Mouse (Mus musculus) left cerebral cortex, postnatal 25 days (tissue): Measurements from ENCODE around the gene Astn2. TPM values are rescaled to one million over a fixed set of nuclear protein-coding genes. Genes with fewer than 3 reads are reported as not detected.

Experiments used
- DNase-seq, 2 experiments: peaks; one replicate each; pipeline ENCODE4 v3.0.0; 2022; ENCODE audit warnings: low spot score in 2 of 2, mixed read lengths in 1 of 2
- intact Hi-C: fragments of 180-260 bp; cut with DNase I; formaldehyde crosslinking; loops from one replicate; pipeline ENCODE4 v1.15.1; 2025
- total RNA-seq, 2 experiments: library from RNA; stranded (reverse); gene quantifications; 2 replicates each; pipeline ENCODE4 v1.2.3; 2021

Gene Astn2
- total RNA-seq, 2 experiments from 2014 or later, result 40.9 to 42.9 TPM

DNA sequence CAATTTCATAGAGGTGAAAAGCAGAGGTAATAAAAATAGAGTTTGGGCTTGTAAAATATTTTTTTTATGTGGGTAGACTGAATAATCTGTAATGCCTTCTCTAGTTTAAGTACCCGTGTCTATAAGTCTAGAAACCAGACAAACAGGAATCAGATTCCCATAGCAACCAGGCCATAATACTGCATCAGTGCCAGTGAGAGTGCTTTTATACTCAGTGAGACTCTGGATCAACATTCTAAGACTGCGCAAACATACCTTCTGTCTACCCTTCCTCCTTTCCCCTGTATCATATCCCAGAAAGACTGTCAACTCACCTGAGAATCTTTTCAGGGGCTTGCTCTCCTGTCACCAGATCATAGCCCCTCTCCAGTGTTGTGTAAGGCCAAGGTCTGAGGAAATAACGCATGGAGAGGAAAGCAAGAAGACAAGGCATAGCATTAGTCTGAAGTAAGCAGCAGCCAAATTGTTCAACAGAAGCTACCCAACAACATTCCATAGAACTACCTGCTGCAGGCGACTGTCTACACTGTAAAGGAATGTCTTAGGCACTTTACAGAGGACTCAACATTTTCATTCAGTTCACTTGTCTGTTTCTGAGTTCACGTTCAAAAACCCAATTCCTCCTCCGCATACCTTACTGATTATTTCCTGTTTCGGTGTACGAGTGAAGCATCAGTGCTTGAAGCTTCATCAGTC, 492.0 kb downstream of the Astn2 start:
- intact Hi-C loops, result no loop called here
- no peak for DNase-seq

DNA sequence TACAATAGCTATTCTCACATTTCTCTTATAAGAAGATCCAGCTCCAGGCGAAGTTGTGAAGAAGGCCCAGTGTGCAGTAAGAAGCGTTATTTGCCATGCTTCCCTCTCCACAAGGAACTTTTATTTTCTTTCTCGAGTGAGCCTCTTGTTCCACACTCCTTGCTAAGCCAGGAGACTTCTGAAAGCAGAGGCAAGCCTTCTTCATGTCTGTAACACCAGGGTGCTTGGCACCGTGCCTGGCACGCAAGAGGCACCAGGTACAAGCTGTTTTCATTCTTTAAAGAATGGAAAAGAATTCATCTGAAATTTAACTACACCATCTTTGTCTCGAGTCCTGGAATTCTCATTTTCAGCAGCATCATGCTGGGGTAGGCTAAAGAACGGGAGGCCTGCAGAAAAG, 496.8 kb downstream of the Astn2 start:
- intact Hi-C loops, result no loop called here
- no peak for DNase-seq

DNA sequence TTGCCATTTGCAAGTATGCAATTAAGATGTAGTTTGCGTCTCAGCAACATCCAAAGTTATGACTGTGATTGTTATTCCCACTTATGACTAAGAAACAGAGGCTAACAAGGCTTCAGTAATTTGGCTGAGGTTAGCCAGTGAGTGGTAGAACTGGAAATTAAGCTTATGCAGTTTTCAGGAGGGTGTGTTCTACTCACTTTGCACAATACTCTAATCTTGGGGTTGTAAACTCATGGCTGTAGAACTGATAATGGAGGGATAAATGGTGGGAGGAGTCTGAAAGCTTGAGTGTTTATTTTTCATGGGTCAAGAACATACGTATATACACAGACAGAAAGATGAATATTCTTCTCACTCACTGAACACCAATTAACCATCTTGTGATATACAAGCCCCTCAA, 499.4 kb downstream of the Astn2 start:
- intact Hi-C loops, result no loop called here
- DNase-seq, result no peak

DNA sequence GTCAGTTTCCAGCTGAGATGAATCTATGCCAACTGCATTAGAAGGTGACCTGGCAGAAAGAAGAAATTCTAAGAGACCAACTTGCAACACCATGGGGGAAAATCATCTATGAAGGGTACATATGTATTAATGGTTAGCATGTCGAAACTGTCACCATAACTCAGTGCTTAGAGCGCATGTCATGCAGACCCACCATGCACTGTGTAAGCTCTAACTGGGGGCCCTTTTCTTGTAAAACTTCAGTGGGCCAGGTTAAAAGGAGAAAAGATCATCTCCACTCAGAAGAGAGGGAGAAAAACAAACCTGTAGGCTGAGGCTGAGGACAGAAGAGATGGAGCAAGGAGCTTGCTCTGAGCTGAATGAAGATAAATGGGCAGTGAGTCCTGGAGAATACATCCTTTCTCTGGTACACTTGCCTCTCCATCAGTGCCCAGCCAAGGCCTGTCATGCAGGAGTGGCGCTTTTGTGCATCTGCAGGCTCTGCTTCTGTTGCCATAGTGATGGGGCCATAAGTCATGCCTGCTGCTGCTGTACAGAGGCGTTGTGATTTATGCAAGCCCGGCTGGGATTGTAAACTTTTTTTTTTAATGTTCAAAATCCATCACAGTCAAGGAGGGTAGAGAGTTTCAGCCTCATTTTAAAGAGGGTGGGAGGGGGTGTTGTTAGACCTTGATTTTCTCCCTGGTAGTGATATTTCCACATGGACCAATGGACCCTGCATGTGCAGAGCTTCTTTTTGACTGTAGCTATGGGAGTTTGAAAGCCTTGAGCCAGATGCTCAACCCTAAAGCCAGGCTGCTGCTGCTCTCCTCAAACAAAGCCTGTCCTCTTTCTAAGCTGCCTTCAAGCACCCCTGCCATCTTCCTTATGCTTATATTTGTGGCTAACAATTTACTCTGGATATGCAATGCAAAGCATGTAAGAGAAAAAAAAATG, 508.1 kb downstream of the Astn2 start:
- DNase-seq, result peak in 1 of 2 experiments; percentile 11
- intact Hi-C loops, result no loop called here

DNA sequence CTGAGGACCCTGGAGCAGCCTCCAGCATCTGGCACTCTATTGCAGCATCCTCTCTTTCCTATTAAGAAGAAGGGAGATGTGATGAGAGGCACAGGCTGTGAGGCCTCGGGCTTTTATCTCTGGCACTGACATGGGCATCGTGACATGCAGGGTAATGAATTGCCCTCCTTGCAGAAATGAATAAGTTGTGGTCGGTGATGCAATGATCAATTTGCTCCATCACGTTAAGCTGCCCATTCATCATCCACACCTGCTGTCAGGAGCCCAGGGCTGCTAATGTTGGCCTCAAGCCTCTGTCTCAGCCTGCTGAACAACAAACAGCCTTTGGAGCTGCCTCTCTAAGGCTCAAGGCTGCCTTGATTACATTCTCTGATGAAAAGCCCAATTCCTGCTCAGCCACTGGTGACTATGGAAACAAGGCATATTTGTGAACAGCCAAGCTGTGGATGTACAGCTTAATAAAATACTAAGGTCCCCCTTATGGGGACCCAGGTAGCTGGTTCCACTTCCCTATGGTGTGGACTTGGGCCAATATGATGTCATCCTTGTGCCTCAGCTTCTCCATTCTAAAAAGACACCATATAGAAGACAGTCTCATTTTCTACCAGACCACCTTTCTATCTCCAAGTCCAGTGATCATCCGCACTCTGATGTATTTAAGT, 515.9 kb downstream of the Astn2 start:
- peak; percentile 10 to 23 for DNase-seq

DNA sequence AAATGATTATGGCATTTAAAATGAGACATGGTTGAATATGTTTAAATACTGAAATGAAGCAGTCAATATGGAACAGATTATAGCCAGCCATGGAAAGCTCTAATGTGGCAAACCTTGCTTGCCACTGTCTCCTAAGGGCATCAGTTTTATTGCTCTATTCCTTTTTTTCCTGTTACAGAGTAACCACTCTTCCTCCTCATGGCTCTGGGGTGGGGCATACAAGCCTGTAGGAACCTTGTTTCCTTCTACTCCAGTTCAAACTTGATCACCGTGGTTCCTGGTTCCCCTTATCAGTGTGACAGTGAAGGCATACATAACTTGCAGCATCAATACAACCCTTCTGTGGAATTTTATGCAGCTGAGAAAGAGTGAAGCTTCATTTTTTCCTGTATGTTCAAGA, 517.5 kb downstream of the Astn2 start:
- intact Hi-C loops, result loop anchor here (5.0 kb wide), 1 partner anchor 515 kb away; the partner anchor contains the start of gene Astn2

More for the DNA sequence above, 515.9 kb downstream of the Astn2 start:
- intact Hi-C loops, result loop anchor here (5.0 kb wide), 1 partner anchor 514 kb away; the partner anchor contains the start of gene Astn2

DNA sequence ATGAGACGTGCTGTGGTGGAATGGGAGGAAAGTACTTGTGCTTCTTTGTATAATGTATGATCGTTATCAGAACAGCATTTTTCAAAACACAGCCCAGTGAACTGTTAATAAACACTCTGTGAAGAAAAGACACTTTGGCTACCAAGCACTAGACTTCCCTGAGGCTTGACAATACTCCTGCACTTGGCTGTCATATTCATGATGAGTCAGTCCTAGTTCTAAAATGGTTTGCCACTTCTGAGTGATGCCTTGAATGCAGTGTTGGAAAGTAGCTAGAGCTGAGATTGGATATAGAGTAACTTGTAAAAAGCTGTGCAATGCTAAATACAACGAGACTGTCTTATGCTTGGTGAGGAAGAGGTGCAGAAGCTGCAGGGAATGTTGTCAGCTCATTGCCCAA, 518.5 kb downstream of the Astn2 start:
- intact Hi-C loops, result loop anchor here (5.0 kb wide), 1 partner anchor 516 kb away; the partner anchor contains the start of gene Astn2
- DNase-seq, result peak; percentile 10 to 85

More for the DNA sequence above, 517.5 kb downstream of the Astn2 start:
- DNase-seq, result no peak

DNA sequence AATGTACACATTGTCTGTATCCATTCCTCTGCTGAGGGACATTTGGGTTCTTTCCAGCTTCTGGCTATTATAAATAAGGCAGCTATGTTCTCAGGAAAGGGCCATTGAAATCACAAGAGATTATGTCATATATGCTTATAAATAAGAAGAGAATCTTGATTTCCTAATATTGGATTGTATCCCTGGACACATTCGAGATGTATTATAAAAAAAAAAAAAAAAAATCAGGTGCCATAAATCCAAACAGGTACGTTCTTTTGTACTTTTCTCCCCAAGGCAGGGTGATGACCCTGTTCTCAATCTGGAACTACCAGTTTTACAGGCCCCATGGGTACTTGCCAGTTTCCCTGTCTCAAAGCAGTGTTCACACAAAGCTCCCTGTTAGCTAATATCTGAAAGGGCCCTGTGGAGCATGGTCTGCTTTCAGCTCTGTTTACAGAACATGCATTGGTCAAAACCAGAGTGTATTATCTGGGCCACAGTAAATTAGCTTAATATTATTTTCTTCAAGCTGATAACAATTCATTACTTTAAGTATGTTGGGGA, 530.1 kb downstream of the Astn2 start:
- DNase-seq, result no peak
- intact Hi-C loops, result no loop called here

DNA sequence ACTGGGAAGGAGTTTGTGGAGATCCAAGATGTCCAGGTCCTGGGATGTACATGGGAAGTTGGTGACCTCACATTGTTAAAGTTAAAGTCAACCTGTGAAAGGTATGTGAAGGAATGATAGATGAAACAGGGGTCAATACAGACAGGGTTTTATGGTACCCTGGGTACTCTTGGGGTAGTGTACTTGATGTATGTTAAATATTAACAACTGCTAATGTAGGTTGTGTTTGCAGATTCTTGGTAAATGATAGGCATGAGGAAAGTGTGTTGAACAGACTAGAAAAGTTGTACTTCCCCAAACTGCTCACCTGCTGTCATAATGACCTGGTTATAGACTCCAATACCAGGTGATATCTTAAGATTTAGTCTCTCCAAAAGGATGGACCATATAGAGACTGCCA, 539.9 kb downstream of the Astn2 start:
- intact Hi-C loops, result no loop called here
- DNase-seq, result no peak

DNA sequence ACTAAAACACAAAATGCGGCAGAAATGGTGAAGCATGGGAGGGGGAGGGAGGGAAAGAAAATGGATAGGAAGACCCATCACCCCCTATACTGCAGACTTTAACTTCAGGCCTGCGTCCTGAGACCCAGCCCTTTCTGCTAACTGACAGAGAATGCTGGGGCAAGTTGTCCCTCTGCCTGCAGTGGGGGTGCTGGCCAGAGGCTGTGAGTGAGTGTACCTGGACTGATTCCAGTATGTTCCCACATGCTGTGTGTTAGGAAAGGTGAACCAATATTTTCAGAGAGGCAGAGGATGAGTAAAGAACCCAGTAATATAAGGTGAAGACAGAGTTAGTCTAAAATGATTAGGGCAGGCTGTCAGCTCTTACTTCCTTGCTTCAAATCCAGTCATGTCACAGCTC, 561.2 kb downstream of the Astn2 start:
- intact Hi-C loops, result no loop called here
- DNase-seq, result no peak

DNA sequence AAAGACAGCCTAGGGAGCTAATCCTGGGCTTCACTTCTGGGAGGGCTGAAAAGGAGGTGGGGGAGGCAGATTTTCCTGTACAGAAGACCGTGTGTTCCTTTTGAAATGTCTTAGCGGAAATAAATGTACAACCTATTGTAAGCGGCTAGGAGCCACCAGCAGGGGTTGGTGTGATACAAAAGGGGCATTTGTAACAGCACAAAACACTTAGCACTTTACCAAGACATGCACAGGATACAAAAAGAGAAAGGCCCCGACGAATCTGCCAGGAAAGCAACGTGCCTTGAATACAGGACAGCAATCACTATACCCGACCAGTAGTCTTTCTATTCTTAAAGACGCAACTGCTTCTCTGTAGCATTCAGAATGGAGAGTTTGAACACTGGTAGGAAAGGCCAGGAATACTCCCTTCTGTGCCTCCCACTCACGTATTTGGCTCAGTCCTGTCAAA, 564.8 kb downstream of the Astn2 start:
- peak; percentile 28 to 72 for DNase-seq
- intact Hi-C loops, result loop anchor here (10.0 kb wide), 1 partner anchor 125 kb away; no protein-coding TSS in a partner anchor

DNA sequence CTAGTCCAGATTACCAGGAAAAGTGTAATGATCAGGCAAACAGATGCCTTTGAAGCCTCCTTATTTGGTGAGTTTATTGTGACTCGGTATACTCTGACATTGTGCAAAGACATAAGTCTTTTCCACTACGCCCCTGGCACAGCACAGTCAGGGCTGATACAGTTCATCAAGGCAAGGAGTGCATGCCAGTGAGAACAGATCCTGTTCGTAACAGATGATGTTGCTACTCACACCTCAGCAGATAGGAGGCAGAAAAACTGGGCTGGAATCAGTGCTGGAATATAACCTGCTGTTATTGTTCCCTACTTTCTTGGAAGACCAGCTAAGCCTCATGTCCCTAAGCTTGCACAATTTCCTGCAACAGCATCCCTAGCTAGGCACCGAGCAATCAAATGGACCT, 565.6 kb downstream of the Astn2 start:
- intact Hi-C loops, result loop anchor here (10.0 kb wide), 1 partner anchor 126 kb away; no protein-coding TSS in a partner anchor

DNA sequence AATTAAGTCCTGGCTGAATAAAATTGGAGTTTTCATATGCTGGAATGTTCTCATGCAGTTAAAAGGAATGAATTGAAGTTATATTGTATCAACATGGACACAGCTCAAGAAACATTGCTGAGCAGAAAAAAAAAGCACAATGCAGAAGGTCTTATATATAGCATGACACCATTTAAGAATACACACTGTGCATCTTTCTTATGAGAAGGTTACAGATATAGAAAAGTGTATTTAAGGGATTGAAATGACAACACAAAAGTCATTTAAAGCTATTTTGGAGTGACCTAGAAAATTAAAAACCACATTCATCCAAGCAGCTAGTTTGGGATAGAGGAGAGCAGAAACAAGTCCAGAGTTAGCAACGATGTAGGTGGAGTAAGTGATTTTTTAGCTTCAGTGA, 571.4 kb downstream of the Astn2 start:
- intact Hi-C loops, result loop anchor here (10.0 kb wide), 1 partner anchor 132 kb away; no protein-coding TSS in a partner anchor

More for the DNA sequence above, 565.6 kb downstream of the Astn2 start:
- DNase-seq, result peak in 1 of 2 experiments; percentile 26

DNA sequence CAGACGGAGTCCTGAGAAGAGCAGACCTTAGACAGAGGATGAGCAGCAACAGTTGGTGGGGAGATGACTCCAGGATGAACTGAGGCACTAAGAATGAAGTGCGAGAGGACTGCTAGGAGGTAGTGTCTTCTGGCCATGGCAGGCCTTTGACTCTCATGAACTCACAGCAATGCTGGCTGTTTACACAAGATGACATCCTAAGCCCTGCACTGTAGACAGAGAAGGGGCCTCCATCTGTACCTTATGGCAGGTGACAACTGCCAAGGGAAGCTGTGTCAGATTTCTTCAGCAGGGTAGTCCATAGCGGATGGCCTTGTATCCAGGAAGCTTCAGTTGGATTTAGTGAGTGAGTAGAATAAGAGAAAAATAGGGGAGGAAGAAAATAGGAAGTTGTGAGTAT, 572.5 kb downstream of the Astn2 start:
- DNase-seq, result no peak
- intact Hi-C loops, result loop anchor here (10.0 kb wide), 1 partner anchor 133 kb away; no protein-coding TSS in a partner anchor

More for the DNA sequence above, 571.4 kb downstream of the Astn2 start:
- DNase-seq, result peak in 1 of 2 experiments; percentile 35

DNA sequence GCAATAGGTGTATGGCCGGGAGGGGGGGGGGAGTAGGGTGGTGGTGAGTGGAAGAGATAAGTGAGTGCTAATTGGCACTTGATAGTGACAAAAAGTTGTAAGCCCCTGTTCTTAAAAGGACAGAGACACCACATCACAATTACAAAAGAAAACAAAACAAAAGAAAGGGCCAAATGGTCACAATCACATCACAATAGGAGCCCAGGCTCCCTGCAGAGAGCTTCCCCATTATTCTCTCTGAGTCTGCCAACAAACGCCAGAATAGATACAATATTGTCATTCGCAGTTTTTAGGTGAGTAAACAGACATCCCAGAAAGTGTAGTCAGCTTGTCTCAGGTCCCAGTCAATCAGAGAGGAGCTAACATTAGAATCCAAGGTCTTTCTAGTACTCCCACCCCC, 573.9 kb downstream of the Astn2 start:
- intact Hi-C loops, result loop anchor here (10.0 kb wide), 1 partner anchor 134 kb away; no protein-coding TSS in a partner anchor
- DNase-seq, result no peak

DNA sequence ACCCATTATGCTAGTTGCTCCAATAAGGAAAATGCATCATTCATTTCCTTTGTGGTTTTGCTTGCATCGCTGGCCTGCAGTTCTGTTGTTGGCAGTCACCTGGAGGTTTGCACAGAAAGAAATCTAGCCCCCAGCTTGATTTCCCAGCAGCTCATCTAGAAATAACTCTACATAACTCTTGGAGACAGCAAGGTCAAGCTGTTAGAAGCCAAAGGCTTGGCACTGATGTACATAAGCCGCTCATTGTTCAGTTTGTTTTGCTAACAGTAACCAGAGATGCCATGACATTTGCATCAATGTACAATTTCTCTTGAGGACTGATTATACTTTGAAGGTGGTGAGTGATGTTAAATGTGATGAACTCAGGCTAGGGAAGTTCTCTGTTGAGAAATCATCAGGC, 583.3 kb downstream of the Astn2 start:
- DNase-seq, result no peak

DNA sequence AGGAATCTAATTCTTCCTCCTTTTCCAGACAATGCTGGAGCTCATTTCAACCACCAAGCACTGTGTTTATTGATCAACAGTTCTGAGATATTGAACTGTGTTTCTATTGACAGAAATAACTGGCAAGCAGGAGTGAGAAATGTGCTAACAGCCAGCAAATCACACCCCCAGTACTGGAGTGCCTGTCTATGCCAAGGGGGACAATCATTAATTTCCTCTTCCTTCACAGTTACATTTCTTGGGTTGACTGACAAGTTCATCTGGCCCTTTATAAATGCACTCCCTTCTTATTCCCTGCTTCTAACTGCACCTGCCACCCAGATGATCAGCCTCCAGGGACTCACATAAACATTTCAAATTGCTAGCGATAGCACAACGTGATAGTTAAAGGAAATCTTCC, 584.2 kb downstream of the Astn2 start:
- DNase-seq, result no peak
- intact Hi-C loops, result no loop called here

More for the DNA sequence above, 583.3 kb downstream of the Astn2 start:
- intact Hi-C loops, result no loop called here

DNA sequence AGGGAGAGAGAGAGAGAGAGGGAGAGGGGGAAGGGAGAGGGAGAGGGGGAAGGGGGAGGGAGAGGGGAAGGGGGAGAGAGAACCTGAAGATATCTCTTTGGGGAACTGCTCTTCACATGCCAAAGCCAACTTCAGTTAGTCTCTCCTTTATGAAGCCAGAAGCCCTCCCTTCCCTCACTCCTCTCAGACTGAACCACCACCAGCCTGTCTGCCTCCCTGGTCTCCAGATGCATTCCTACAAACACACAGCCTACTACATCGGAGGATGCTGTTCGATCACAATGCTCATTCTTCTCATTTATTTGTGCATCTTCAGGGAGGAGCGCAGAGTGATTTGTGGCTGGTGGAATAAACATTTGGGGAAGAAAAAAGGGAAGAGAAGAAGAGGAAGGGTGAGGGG, 584.6 kb downstream of the Astn2 start:
- intact Hi-C loops, result no loop called here

DNA sequence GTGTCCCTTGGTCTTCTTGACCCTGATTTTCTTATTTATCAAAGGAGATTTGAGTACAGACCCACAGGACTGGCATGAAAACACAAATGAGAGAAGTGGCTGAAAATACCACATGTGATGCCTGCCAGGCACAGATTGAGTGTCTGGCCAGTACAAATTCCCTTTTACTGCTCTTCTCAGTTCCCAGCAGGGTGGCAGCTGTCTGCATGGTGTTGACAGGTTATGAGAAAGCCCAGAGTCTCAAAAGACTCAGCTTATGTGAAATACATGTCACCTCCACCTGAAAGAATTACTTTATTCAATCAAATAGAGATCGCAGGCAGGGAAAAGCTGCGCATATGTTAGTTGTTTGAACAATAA, 590.3 kb downstream of the Astn2 start:
- DNase-seq, result no peak
- intact Hi-C loops, result no loop called here

More for the DNA sequence above, 584.6 kb downstream of the Astn2 start:
- no peak for DNase-seq
